ENCODE assay signal across 9 mouse cellular contexts in the genomic region with DNA sequence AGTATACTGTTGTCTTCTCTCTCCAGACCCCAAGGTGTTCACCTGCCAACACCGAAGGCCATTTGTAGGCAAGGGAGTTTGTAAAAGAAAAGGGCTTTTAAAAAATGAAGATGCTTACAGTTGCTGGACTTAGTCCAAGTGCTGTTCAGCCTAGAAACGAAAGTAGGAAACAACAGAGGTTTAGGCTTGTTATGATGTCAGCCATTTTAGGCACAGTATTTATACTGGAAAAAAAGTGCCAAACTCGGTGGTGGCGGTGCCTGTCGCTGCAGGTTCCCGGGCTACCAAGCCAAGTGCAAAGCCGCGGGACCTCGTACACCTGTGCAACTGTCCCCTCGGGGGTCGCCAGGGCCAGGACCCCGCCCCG. TPM values are rescaled to one million over a fixed set of nuclear protein-coding genes. Genes with fewer than 3 reads are reported as not detected.
A peak's percentile ranks its signal among the peaks of the same experiment; 100 is the strongest.
DNase-seq lines count a peak whose midpoint lies in the region; ATAC-seq lines count a peak whose summit lies in the region.
"Had no signal": no experiment of that assay in that cellular context is flagged by ENCODE, and none has a peak within 500 bp of the region (broad histone marks: within the 10 kb centered on the region; RNA-seq: fewer than 3 reads in every experiment).

No protein-coding gene starts in this region.

- H3K4me1 ChIP-seq in hindbrain, embryonic 15.5 days (replicated peaks): peaks cover 37% of the 10 kb centered on the region

- no peaks in the 10 kb centered on the region for H3K27me3 ChIP-seq in hindbrain, embryonic 15.5 days
- H3K27me3 ChIP-seq: Patski had no signal

- peak; percentile 12; the same call in 1 of the 2 replicates for ATAC-seq in common myeloid progenitor, adult 5-6 weeks (replicated peaks; ENCODE audit: low read depth, poor library complexity, severe bottlenecking)
- ATAC-seq in hindbrain, embryonic 15.5 days (ENCODE audit: low FRiP score, low read depth): no peak

- WGBS in hindbrain, embryonic 15.5 days: under 1% methylated on average over 13 of the region's 13 CpGs

- peak overlapping the region; percentile 100 for H3K9ac ChIP-seq in hindbrain, embryonic 15.5 days

- H3K4me2 ChIP-seq in hindbrain, embryonic 15.5 days: peak overlapping the region; percentile 53

- peak; percentile 86 for DNase-seq in cerebellum, adult 9-10 months
- DNase-seq in cerebellum, postnatal 14 days: no peak
- DNase-seq in 416B (ENCODE audit: low read depth): peak; percentile 80
- peak; percentile 73 for DNase-seq in lung, postnatal 36 days
- DNase-seq in urinary bladder, postnatal 10 days (ENCODE audit: low spot score): no peak
- no peak for DNase-seq in yolk sac, embryonic 10.5 days (ENCODE audit: low spot score)

- peak overlapping the region; percentile 100 for H3K4me3 ChIP-seq in hindbrain, embryonic 15.5 days

- H3K9me3 ChIP-seq in hindbrain, embryonic 15.5 days: no peaks in the 10 kb centered on the region

- no peaks in the 10 kb centered on the region for H3K36me3 ChIP-seq in hindbrain, embryonic 15.5 days

- H3K27ac ChIP-seq in hindbrain, embryonic 15.5 days (replicated peaks): peak overlapping the region; percentile 98

RNA-seq across cellular contexts. Expression of gene Itm2b, which starts 0.6 kb away (rescaled TPM):
- total RNA-seq in common myeloid progenitor, adult 5-6 weeks (2017): 694 and 751 TPM in 2 replicates
- polyA plus RNA-seq in hindbrain, embryonic 15.5 days (2015; fragmentation: Nextera tagmentation; extraction: Ambion mirVana): 709 and 713 TPM in 2 replicates

RNA-seq across cellular contexts. Expression of gene Rb1, which starts 58.9 kb away (rescaled TPM):
- 23.5 and 31.6 TPM in 2 replicates for total RNA-seq in common myeloid progenitor, adult 5-6 weeks (2017)
- 25.7 and 27.5 TPM in 2 replicates for polyA plus RNA-seq in hindbrain, embryonic 15.5 days (2015; fragmentation: Nextera tagmentation; extraction: Ambion mirVana)

Comparison
In these comparisons a context has a peak if more than half of its experiments do, and no peak if none do; other contexts are left out.
1. DNase-seq: peak in cerebellum, adult 9-10 months (single experiment), 416B (single experiment) and lung, postnatal 36 days (single experiment); none in cerebellum, postnatal 14 days (0 of 2), urinary bladder, postnatal 10 days (single experiment) and yolk sac, embryonic 10.5 days (single experiment).